Mouse (Mus musculus) large intestine, adult 2 months (tissue): ENCODE data around the gene Il11ra1. TPM values are rescaled to one million over a fixed set of nuclear protein-coding genes. Genes with fewer than 3 reads are reported as not detected.
"Not testable (repeated sequence)": the region's sequence is repeated elsewhere in the genome, so short reads cannot be mapped to it uniquely, and the experiment has no call there.

Source experiments
- DNase-seq: peaks from one replicate; pipeline ENCODE4 v3.0.0-alpha.2; 2012; ENCODE audit warnings: low read depth, low spot score
- WGBS: fragments of 180-500 bp; shearing (Covaris S2); methylation state at CpG from one replicate; pipeline ENCODE4 v1.1.7; 2018; 5-methylcytosine and 5-hydroxymethylcytosine counted together
- polyA plus RNA-seq: library from polyadenylated mRNA; depleted of rRNA; stranded (reverse); fragments of >200 nt; gene quantifications from 2 replicates; pipeline ENCODE4 v1.2.3, GENCODE M21; 2012; rRNA removed

The Il11ra1 gene
- polyA plus RNA-seq: 27.6 and 27.9 TPM in 2 replicates

DNA sequence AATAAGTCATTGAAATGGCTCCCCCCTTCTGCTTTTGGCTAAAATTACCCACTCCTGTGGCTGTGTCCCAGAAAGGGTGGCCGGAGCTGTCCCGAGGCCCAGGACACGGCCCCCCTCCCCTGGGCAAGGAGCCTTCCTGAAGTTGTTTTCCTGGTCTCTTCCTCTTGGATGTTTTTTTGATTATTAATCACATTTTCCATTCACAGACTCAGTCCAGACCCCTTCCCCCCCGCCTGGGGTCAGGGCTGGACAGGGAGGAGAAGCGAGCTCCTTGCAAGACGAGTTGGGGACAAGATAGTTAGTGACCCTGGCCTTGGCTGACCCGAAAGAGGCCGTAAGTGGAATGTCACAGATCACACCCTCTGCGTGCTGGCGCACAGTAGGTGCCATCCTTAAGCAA, at the start of gene Il11ra1:
Gene Il11ra1 (plus strand): TSS at position 207 of the 400 bp plus-strand sequence.
- WGBS: 77% methylated on average over 10 of the region's 10 CpGs
- DNase-seq: not testable (repeated sequence)

- DNase-seq: no peak
- 46% methylated on average over 6 of the region's 6 CpGs for WGBS
Measured at GRCm38 (mm10) chr4:41653296-41653695, 46.5 kb upstream of the Il11ra1 start.

DNA sequence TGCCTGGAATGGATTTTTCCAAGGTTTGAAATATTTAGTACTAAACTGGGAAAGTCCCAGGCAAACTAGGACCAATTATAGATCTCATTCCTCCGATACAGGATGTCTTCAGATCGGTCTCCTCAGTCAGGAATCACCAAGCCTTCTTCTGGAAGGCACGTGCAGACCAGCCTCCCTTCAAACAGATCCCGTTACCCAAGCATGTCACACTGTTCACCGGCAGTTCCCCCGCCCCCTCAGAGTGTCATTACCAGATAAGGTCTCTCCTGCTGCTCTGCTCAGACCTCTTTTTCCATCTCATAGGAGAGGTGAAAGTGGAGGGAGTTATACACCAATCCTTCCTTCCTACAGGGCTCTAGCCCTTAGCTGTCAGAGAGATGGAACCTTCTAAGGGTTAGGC, 46.1 kb upstream of the Il11ra1 start:
- DNase-seq: no peak
- WGBS: 60% methylated on average over 6 of the region's 6 CpGs

DNA sequence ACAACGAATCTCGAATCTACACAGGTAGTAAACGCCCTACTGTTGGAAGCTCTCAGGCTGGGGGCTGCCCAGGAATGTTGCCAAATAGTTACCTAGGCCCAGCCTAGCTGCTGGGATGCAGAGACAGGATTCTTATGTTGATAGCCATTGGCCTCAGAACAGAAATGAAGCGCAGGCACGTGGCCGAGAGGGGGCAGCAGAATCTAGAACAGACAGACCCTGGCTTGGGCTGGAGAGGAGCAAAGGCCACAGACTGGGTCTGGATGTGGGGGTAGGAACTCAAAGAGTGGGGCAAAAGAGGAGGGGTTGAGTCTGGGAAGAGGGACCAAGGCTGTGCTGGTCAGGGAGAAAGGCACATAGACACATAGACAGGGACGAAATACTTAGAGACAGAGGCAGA, 45.6 kb upstream of the Il11ra1 start:
- 20% methylated on average over 7 of the region's 7 CpGs for WGBS
- DNase-seq: no peak

DNA sequence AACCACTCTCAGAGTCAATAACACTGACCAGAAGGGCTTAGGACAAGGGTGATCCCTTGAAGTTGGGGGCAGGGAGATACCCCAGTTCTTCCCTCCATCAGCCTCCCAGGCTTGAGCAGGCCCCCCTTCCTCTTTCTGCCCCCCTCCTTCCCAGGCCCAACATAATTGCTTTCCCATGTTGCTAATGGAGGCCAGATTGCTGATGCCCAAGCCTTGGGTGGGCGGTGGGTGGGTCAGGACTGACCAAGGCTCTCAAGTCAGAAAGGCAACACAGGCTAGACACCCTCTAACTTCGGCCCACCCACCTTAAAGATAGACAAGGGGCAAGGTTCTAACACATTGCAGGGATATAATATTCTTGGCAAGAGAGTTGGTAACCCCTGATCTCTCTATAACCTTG, 44.3 kb upstream of the Il11ra1 start:
- 79% methylated on average over 2 of the region's 2 CpGs for WGBS

DNA sequence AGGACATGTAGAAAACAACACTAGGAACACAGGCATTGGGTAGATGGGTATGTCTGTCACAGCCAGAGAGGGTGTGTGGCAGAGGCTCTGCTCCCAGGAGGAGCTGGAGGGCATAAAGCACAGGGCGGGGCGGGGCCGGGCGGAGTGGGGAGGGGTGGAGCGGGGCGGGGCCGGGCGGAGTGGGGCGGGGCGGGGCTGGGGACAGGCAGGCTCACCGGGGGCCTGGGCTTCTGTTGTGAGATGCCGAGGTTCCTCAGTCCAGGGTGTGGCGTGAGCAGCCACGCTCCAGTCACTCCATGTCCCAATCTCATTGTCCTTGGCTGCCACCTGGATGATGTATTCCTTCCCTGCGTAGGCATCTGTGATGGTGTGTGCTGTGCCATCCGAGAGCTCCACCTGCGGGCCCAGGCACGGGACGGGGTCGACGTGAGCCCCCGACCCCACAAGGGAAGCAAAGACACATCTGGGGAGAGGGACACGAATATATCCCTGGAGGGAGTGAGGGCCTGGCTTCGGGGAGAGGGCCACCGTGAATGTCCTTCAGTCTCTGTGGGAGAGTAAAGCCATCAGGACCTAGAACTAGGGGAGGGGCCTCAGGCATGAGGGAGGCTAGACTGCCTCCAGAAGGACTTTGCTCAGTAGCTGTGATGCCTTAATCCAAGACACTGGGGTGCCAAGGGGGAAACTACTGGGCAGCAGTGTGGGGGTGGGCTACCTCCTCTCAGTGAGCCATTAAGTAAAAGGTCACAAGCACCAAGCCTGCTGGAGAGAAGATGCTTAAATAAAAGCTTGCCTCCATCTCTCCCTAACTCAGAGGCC, 41.0 kb upstream of the Il11ra1 start:
- WGBS: 21% methylated on average over 21 of the region's 25 CpGs
- DNase-seq: no peak

More for the DNA sequence above, 44.3 kb upstream of the Il11ra1 start:
- DNase-seq: no peak

DNA sequence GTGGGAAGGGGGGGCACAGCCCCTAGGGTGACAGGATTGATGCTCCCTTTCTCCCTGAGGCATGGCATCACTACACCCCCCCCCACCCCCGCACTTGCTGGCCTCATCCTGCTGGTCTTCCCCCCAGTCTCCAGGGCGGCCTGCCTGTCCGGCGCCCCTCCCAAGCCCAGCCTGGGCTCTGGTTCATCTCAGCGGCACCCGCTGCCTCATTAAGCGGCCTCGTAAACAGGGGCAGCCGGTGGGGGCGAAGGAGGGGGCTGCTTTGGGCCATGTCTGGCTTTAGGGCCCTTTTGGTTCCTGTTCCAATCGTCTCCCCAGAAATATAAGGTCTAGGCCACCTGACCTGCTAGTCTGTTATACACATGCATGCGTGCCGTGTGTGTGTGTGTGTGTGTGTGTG, 40.2 kb upstream of the Il11ra1 start:
- no peak for DNase-seq
- WGBS: 68% methylated on average over 13 of the region's 13 CpGs

GRCm38 (mm10) chr4:41660851-41661430, 38.8 kb upstream of the Il11ra1 start:
- 66% methylated on average over 11 of the region's 11 CpGs for WGBS
- DNase-seq: no peak

DNA sequence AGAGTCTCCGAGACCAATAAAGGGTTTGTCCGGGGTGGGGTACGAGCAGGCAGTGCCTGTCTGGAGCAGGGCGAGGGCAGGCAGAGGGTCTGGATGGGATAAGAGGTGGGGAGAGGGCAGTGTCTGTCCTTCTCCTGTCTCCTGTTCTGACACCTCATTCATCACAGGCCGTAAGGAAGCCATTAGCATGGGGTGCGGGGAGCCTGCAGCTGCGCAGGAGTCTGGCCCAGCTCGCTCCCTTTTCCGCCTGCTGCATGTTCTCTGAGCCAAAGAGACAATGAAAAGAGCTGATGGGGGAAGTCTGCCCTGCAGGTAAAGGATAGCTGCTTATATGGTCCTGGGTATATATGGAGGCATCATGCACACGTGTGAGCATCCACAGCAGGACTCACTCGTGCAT, 37.1 kb upstream of the Il11ra1 start:
- DNase-seq: no peak
- 82% methylated on average over 11 of the region's 11 CpGs for WGBS

DNA sequence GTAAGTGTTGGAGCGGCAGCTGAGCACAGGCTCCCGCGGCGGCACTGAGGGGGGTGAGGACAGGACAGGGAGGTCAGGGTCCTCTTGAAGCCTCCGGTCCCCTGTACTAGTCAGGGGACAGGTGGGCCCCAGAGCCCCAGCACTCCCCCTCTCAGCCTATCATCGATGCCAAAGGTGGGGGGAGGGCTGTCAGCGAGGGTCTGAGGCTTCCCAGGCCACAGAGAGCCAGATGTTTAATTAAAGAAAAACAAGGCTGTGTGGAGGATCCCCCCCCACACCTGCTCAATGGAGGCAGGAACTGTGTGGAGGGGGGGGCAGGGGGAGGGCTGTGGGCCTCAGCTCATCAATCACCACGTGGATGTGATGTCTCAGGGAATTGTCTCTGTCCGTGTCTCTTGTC, 36.2 kb upstream of the Il11ra1 start:
- 68% methylated on average over 9 of the region's 9 CpGs for WGBS
- DNase-seq: no peak

- 16% methylated on average over 7 of the region's 7 CpGs for WGBS
- no peak for DNase-seq
Measured at GRCm38 (mm10) chr4:41664533-41664932, 35.3 kb upstream of the Il11ra1 start.

DNA sequence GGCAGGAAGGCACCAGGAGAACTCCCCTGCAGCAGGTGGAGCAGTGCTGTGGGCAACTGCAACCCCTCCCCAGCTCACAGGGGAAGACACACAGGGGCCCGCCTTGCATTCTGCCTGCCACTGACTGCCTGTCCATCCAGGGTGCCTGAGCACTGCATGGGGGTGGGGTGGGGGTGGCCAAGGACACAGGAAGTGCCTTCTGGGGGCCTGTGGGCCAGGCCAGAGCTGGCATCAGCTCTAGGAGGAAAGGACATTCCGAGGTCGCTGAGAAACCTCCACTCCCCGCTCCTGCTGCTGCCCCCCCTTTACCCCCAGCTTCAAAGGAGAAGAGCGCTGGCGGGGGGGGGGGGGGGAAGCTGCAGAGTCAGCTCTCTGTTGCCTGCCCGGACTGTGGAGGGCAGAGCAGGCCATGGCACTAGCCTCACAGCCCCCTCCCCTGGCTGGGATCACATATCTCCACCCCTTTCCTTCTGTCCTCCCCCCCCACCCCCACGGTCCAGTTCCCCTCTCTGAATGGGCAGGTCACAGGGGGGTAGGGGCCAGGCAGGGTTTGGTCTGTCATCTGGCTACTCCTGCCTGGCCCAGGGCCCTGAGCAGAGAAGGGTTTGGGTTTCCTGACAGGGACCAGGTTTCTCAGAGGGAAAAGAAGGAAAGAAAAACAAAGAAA, 34.6 kb upstream of the Il11ra1 start:
- DNase-seq: no peak
- WGBS: 14% methylated on average over 8 of the region's 8 CpGs

DNA sequence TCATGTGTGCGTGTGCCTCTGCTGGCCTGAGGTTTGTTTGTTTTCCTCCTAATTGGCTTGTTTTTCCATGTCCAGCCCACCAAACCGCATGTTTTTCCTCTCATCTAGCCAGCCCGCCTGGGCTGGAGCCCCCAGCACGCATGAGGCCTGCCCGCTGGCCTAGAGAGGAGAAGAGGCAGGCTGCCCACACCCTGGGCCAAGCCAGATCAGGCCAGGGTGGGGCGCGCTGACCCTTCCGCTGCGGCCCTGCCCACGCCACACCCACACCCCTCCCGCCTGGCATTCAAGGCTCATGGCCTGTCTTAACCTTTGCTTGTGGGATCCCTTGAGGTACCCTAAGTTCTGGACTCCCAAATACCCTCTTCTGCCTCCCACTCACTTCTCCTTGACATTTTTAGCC, 33.1 kb upstream of the Il11ra1 start:
- 56% methylated on average over 11 of the region's 11 CpGs for WGBS
- no peak for DNase-seq

DNA sequence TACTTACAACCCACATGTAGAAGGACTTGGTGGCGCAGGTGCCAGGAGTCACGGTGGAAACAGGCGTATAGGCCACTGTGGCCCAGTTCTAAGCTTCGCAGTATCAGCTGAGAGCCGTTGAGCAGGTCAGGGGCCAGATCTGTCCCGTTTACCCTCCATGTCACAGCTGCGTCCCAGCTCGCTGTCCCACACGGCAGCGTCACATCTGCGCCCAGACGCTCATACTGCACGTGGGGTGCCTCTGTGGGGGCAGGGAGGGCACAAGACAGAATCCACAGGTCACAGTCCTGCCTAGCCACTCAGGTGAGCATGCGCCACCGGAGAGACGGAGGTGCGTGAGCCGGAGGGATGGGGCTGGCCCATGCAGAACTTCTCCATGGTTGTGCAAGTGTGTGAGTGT, 29.0 kb upstream of the Il11ra1 start:
- 85% methylated on average over 18 of the region's 18 CpGs for WGBS
- DNase-seq: no peak

- 44% methylated on average over 5 of the region's 5 CpGs for WGBS
- DNase-seq: no peak
Measured at GRCm38 (mm10) chr4:41671500-41671899, 28.3 kb upstream of the Il11ra1 start.

DNA sequence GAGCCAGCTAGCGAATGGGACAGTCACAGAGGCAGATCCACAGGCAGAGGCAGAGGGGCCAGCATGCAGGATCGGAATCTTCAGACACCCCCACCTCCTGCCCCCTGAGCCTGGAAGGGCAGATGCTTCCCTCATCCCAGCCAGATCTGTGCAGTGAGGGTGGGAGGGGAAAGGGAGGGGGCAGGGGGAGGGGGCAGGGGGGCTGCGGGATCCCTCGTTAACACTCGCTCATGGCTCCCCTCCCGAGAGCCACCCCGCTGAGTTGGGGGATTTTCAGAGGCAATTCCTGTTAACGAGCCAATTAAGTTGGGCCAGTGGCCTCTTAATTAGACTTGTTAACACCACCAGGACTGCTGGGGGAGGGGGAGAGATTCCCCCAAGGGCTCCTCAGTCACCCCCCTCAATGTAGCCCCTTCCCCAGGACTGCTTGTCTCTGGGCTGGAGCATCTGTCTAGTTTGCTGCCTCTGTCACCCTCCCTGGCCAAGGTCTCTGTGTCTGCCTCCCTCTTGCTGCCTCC, 27.8 kb upstream of the Il11ra1 start:
- 26% methylated on average over 8 of the region's 8 CpGs for WGBS
- no peak for DNase-seq

DNA sequence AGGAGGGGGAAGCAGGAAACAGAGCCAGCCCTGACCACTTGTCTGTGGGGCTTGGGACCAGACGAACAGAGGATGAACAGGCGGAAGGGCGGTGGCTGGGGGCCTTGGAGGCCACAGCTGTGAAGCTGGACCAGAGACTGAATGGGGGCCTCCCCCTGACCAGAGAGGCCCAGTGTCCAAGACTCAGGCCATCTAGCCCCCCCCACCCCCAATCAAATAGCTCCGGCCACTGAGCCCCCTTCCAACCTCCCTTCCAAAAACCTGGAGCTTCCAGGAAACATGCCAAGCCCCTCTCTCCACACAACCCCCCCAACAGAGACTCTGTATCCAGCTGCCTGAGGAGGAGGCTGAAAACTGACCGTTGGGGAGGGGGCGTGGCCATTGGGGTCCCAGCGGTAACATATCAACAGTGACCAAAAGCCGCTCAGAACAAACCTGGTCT, 27.2 kb upstream of the Il11ra1 start:
- 48% methylated on average over 8 of the region's 8 CpGs for WGBS
- no peak for DNase-seq

- 74% methylated on average over 19 of the region's 19 CpGs for WGBS
- DNase-seq: no peak
Measured at GRCm38 (mm10) chr4:41673186-41673585, 26.6 kb upstream of the Il11ra1 start.

DNA sequence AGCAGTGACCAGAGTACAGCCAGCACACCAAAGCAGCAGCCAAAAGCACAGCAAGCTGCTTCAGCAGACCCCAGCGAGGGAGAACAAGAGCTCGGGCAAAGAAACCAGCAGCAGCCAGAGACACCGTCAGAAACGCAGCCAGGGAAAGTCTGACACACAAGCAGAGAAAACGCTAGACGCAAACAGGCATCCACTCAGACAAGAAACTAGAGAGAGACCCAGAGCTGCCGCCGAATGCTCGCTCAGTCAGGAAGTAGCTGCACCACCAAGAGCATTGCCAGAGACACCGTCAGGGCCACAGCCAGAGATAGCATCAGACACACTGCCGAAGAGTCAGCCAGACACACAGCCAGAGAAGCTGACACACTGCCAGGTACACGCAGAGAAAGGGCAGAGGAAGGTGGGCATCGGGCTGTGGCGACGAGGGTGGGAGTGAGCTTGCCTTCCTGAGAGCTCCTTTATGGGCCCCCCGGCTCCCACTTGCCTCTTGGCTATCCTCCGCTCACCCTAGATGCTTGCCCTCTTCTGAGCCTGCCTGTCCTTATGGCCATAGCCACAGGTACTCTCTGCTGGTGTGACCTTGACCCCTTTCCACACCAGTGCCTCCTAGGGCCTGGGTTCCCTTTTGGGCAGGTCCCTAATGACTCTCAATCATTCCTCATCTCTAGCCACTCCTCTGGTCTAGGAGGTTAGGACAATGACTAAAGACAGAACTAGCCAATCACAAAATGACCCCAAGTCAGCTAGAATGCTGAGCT, 23.4 kb upstream of the Il11ra1 start:
- WGBS: 59% methylated on average over 17 of the region's 17 CpGs
- DNase-seq: no peak
